Mouse (Mus musculus) neural tube, embryonic 11.5 days (tissue): ENCODE data around the gene Rpp25l. TPM values are rescaled to one million over a fixed set of nuclear protein-coding genes. Genes with fewer than 3 reads are reported as not detected.

Experiments
- ATAC-seq: fragments of 200-750 bp; cut with Nextera tagmentation; 2 replicates; pipeline ENCODE4 v1.8.0; 2017; ENCODE audit warnings: moderate number of reproducible peaks, mild to moderate bottlenecking, moderate TSS enrichment, moderate library complexity; ENCODE audit not compliant: insufficient read depth, low FRiP score, low TSS enrichment
- DNase-seq: peaks from one replicate; pipeline ENCODE4 v3.0.0-alpha.2; 2015; ENCODE audit warnings: low spot score
- H3K27ac ChIP-seq: fragments of 300-500 bp; sonication (generic); 2 replicates; pipeline ENCODE4 v1.5.1; 2014; ENCODE audit warnings: low read depth, mild to moderate bottlenecking, low read length
- H3K27me3 ChIP-seq: fragments of 300-500 bp; sonication (generic); 2 replicates; pipeline ENCODE4 v1.6.1; 2014; ENCODE audit warnings: mild to moderate bottlenecking, low read length, mixed read lengths; ENCODE audit not compliant: control insufficient read depth, insufficient read depth
- H3K36me3 ChIP-seq: fragments of 300-500 bp; sonication (generic); 2 replicates; pipeline ENCODE4 v1.6.1; 2014; ENCODE audit warnings: mild to moderate bottlenecking, low read length, moderate library complexity, mixed read lengths; ENCODE audit not compliant: control insufficient read depth, insufficient read depth
- H3K4me1 ChIP-seq: fragments of 300-500 bp; sonication (generic); 2 replicates; pipeline ENCODE4 v1.6.1; 2014; ENCODE audit warnings: low read length, mixed read lengths; ENCODE audit not compliant: control insufficient read depth, insufficient read depth
- H3K4me2 ChIP-seq: fragments of 300-500 bp; sonication (generic); 2 replicates; pipeline ENCODE4 v1.6.1; 2014; ENCODE audit warnings: low read depth, mild to moderate bottlenecking, moderate library complexity
- H3K4me3 ChIP-seq: fragments of 300-500 bp; sonication (generic); 2 replicates; pipeline ENCODE4 v1.5.1; 2014; ENCODE audit warnings: low read depth, low read length
- H3K9ac ChIP-seq: fragments of 300-500 bp; sonication (generic); 2 replicates; pipeline ENCODE4 v1.6.1; 2014; ENCODE audit warnings: mild to moderate bottlenecking, low read length
- H3K9me3 ChIP-seq: fragments of 300-500 bp; sonication (generic); 2 replicates; pipeline ENCODE4 v1.6.1; 2016; ENCODE audit warnings: low read length; ENCODE audit not compliant: control insufficient read depth
- whole genome bisulfite sequencing: fragments of 180-500 bp; shearing (Covaris S2); extraction: QIAGEN DNeasy Blood & Tissue Kit; methylation state at CpG from one replicate; pipeline ENCODE4 v1.1.7; 2014; 5-methylcytosine and 5-hydroxymethylcytosine counted together
- polyA plus RNA-seq: library from polyadenylated mRNA; unstranded; fragments of >200 nt; fragmentation: Nextera tagmentation; extraction: Ambion mirVana; gene quantifications from 2 replicates; pipeline ENCODE4 v1.2.1, GENCODE M21; 2014

The Rpp25l gene
- polyA plus RNA-seq, 1 experiment from 2014 or later: 81.2 TPM

- DNase-seq (no peak), ATAC-seq (no peak)
- H3K36me3 ChIP-seq: peaks cover 5% of the 10 kb centered on the region; the same call in 1 of the 2 replicates
- no peak overlapping the region for H3K9ac ChIP-seq
- no peak overlapping the region for H3K4me3 ChIP-seq
- H3K4me1 ChIP-seq: peaks cover 13% of the 10 kb centered on the region
- WGBS: 68% methylated on average over 6 of the region's 6 CpGs
- H3K9me3 ChIP-seq: no peaks in the 10 kb centered on the region
- no peaks in the 10 kb centered on the region for H3K27me3 ChIP-seq
- H3K27ac ChIP-seq: no peak overlapping the region
- H3K4me2 ChIP-seq: no peak overlapping the region
Measured at GRCm38 (mm10) chr4:41716834-41717233, 3.5 kb upstream of the Rpp25l start.

GRCm38 (mm10) chr4:41715596-41715995 is 2.3 kb upstream of the Rpp25l start:
- H3K4me1 ChIP-seq: peaks cover 15% of the 10 kb centered on the region
- peaks cover 9% of the 10 kb centered on the region; the same call in 1 of the 2 replicates for H3K36me3 ChIP-seq

GRCm38 (mm10) chr4:41715082-41715481 is 1.7 kb upstream of the Rpp25l start:
- H3K4me1 ChIP-seq: peaks cover 15% of the 10 kb centered on the region
- H3K27me3 ChIP-seq: no peaks in the 10 kb centered on the region
- WGBS: 81% methylated on average over 8 of the region's 8 CpGs
- H3K4me3 ChIP-seq: no peak overlapping the region
- no peak overlapping the region for H3K4me2 ChIP-seq
- H3K36me3 ChIP-seq: peaks cover 9% of the 10 kb centered on the region; the same call in 1 of the 2 replicates
- no peak overlapping the region for H3K9ac ChIP-seq
- H3K27ac ChIP-seq: no peak overlapping the region
- no peak for ATAC-seq
- no peak for DNase-seq
- no peaks in the 10 kb centered on the region for H3K9me3 ChIP-seq

More at GRCm38 (mm10) chr4:41715596-41715995, 2.3 kb upstream of the Rpp25l start:
- DNase-seq (no peak), ATAC-seq (no peak)
- no peak overlapping the region for H3K9ac ChIP-seq
- WGBS: 83% methylated on average over 5 of the region's 5 CpGs
- H3K9me3 ChIP-seq: no peaks in the 10 kb centered on the region
- no peak overlapping the region for H3K27ac ChIP-seq
- no peaks in the 10 kb centered on the region for H3K27me3 ChIP-seq
- no peak overlapping the region for H3K4me3 ChIP-seq
- H3K4me2 ChIP-seq: no peak overlapping the region

GRCm38 (mm10) chr4:41714276-41714675 is 942 bp upstream of the Rpp25l start:
- H3K9me3 ChIP-seq: no peaks in the 10 kb centered on the region
- no peaks in the 10 kb centered on the region for H3K27me3 ChIP-seq
- H3K27ac ChIP-seq: no peak overlapping the region
- H3K4me2 ChIP-seq: peak overlapping the region; percentile 72; the same call in 1 of the 2 replicates
- peak overlapping the region; percentile 73; the same call in 1 of the 2 replicates for H3K4me3 ChIP-seq
- no peak for ATAC-seq
- H3K4me1 ChIP-seq: peaks cover 15% of the 10 kb centered on the region
- peaks cover 6% of the 10 kb centered on the region; the same call in 1 of the 2 replicates for H3K36me3 ChIP-seq
- no peak overlapping the region for H3K9ac ChIP-seq
- WGBS: 21% methylated on average over 8 of the region's 8 CpGs
- DNase-seq: peak; percentile 55

GRCm38 (mm10) chr4:41712421-41713196 is 725 bp downstream of the Rpp25l start:
- 46% methylated on average over 31 of the region's 31 CpGs for WGBS
- H3K4me1 ChIP-seq: peaks cover 16% of the 10 kb centered on the region

GRCm38 (mm10) chr4:41711705-41712375 is 1.5 kb downstream of the Rpp25l start:
- 0 out of 2 replicates have a peak overlapping the region, but pooled peaks have one; percentile 73 for H3K4me3 ChIP-seq
- no peaks in the 10 kb centered on the region for H3K9me3 ChIP-seq
- no peaks in the 10 kb centered on the region for H3K27me3 ChIP-seq
- H3K4me1 ChIP-seq: peaks cover 22% of the 10 kb centered on the region
- H3K9ac ChIP-seq: no peak overlapping the region
- DNase-seq: no peak
- no peak for ATAC-seq
- 85% methylated on average over 16 of the region's 16 CpGs for WGBS
- H3K27ac ChIP-seq: no peak overlapping the region
- peak overlapping the region; percentile 72 for H3K4me2 ChIP-seq
- peaks cover 6% of the 10 kb centered on the region; the same call in 1 of the 2 replicates for H3K36me3 ChIP-seq

More at GRCm38 (mm10) chr4:41712421-41713196, 725 bp downstream of the Rpp25l start:
- H3K4me2 ChIP-seq: peak overlapping the region; percentile 72
- no peak for DNase-seq
- H3K9me3 ChIP-seq: no peaks in the 10 kb centered on the region
- H3K9ac ChIP-seq: peak overlapping the region; percentile 82
- no peaks in the 10 kb centered on the region for H3K27me3 ChIP-seq
- peak overlapping the region; percentile 73 for H3K4me3 ChIP-seq
- no peak for ATAC-seq
- peaks cover 6% of the 10 kb centered on the region; the same call in 1 of the 2 replicates for H3K36me3 ChIP-seq
- H3K27ac ChIP-seq: no peak overlapping the region

- ATAC-seq: no peak
- WGBS: 65% methylated on average over 4 of the region's 4 CpGs
Measured at GRCm38 (mm10) chr4:41710229-41710628, 3.1 kb downstream of the Rpp25l start.

GRCm38 (mm10) chr4:41708192-41708745 is 5.1 kb downstream of the Rpp25l start:
- Histone ChIP-seq H3K9me3 (no peaks in the 10 kb centered on the region), H3K4me3 (no peak overlapping the region), H3K36me3 (peaks cover 6% of the 10 kb centered on the region; the same call in 1 of the 2 replicates), H3K4me2 (no peak overlapping the region), H3K27me3 (no peaks in the 10 kb centered on the region), H3K4me1 (peaks cover 25% of the 10 kb centered on the region), H3K9ac (no peak overlapping the region), H3K27ac (no peak overlapping the region)
- DNase-seq: peak; percentile 52
- WGBS: 43% methylated on average over 8 of the region's 8 CpGs
- ATAC-seq: no peak

More at GRCm38 (mm10) chr4:41710229-41710628, 3.1 kb downstream of the Rpp25l start:
- H3K4me1 ChIP-seq: peaks cover 28% of the 10 kb centered on the region
- no peak for DNase-seq
- no peaks in the 10 kb centered on the region for H3K9me3 ChIP-seq
- no peak overlapping the region for H3K4me2 ChIP-seq
- no peaks in the 10 kb centered on the region for H3K27me3 ChIP-seq
- H3K4me3 ChIP-seq: no peak overlapping the region
- H3K36me3 ChIP-seq: peaks cover 6% of the 10 kb centered on the region; the same call in 1 of the 2 replicates
- no peak overlapping the region for H3K27ac ChIP-seq
- no peak overlapping the region for H3K9ac ChIP-seq
